Mouse (Mus musculus): Measurements from ENCODE around the gene Chat.
"Not testable (repeated sequence)": the region's sequence is repeated elsewhere in the genome, so short reads cannot be mapped to it uniquely, and the experiment has no call there.

Chat gene

DNA sequence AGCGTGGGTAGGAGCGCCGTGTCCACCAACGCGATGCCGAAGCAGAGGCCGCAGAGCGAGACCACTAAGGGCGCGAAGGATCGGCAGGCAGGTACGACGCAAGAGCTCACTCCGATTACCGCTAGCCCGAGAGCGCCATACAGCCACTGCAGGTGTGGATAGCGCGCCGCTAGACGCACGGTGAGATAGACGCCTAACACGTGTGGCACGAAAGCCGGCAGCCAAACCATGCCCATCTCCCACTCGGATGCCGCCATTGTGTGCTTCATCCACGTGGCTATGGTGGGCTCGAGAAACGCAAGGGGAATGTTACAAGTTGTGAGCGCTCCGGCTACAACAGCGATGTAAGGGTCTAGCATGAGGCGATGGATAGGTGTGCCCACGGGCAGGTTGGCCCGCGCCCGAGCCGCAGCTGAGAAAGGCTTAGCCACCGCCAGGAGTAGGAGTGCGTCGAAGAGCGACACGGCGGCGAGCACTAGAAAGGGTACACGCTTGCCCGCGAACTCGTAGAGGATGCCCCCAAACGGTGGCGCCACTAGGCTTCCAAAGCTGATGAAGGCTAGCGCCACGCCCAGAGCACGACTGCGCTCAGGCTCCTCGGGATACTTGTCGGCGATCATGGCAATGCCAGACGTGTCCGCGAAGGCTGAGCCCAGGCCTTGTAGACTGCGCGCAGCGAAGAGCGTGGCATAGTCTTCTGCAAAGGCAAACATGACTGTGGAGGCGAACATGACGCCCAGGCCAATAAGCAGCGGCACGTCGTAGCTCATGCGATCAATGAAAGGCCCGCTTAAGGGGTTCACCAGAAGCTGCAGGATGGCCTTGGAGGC lies 2.4 kb downstream of the Chat start:
- in situ Hi-C loops (cut with MboI, MseI), result no loop called here

DNA sequence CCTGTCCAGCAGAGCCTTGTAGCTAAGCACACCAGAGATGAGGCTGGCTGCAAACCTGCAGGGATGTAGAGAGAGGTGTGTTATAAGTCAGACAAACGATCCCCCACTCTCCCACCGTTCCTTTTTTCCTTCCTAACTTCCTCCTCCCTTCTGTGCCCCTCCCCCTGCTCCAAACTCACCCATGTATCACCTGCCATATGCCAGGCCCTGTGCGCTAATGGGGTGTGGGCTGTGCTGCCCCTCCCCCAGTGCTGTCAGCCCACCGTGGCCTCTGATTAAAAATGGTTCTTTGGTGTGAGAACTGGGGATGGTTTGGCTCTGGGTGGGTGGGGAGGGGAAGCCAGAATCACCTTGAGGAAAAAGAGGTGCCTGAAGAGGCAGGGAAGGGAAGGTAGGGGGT lies 13.2 kb downstream of the Chat start:
- in situ Hi-C loops (cut with MboI, MseI), result no loop called here

DNA sequence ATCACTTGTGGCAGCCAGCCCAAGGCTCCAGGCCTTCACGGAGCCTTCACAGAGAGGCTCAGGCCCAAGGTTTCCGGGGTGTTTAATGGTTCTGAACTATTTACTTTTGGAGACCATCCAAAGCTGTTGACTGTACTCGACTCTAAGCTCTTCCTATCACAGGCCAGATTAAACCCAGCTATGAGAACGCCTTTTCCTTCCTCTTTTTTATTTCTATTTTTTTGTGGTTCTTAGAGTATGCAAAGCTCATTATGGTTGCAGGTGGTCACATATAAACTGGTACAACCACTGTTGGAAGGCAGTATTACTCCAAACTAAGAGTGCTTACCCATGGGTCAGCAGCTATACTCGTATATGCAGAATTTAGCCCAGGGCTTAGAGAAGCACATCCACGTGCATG lies 18.8 kb downstream of the Chat start:
- in situ Hi-C loops (cut with MboI, MseI), result loop anchor here (5.0 kb wide), 1 partner anchor 895 kb away; no protein-coding TSS in a partner anchor

DNA sequence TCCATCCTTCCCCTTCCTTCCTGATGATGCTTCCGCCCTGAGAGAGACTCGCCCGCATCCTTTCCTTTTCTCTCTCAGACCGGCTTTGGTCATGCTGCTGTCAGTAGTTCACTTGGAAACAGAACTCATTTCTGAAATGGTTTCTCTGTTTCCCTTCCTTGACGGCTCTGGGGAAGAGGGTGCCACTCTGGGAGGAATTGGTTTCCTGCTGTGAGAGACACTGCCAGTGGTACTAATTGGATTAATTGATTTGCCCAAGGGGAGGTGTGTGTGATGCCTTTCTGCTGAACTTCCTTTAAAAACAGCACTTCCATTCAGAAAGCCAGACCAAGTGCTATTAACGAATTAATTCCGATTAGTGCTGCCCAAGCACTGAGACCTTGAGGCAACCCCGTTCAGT lies 22.3 kb downstream of the Chat start:
- in situ Hi-C loops (cut with MboI, MseI), result no loop called here

DNA sequence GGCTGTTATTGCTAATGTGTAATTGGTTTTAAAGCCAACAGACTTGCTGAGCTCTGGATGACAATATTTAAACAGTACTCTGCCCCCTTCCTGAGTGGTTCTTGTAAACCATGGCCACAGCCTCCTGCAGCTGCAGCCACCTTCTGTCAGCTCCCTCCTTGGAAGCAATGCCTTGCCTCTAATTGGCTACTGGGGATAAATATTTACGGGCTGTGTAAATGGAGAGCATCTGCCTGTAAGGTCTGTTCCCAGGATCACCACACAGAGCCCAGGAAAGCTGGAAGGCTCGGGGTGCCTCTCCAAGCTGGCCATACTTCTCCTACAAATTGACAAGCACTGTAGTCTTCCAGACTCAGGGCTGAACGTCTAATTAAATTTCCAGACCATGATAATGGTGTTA lies 26.0 kb downstream of the Chat start:
- in situ Hi-C loops (cut with MboI, MseI), result no loop called here

DNA sequence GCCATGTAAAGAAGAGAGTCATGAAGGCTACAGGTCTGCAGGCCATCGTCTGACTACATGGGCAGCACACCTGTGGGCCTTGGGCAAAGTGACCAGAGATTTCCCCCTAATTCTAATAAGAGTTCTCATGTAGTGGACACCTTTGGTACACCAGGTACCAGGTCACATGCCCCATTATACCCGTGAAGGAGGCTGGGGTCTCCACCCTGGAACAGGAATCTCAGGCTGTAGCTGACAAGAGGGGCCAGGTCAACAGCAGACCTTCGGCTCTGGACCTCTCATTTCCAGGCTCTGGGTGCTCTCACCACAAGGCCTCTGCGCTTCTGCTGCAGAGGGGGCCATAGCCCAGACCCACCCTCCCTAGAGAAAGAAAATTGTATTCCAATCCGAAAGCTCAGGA lies 26.5 kb downstream of the Chat start:
- in situ Hi-C loops (cut with MboI, MseI), result no loop called here

DNA sequence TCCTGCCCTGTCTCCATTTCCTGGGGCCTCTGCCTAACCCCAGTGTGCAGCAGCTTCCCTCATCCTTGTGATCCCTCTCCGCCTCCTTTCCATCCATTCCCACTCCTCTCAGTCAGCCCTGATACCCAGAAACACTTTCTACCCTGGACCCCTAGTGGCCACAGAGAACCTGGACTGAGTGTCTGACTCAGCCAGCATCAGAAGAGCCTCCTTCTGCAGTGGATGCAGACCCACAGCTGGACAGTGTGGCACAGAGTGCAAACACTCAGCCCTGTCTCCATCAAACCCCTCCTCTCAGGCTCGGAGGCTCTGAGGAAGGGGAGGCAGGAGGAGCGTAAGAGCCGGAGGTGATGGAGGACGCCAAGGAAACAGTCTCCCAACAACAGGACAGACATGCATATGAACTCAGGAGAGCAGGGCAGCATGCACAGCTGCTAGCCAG lies 28.4 kb downstream of the Chat start:
- in situ Hi-C loops (cut with MboI, MseI), result no loop called here

DNA sequence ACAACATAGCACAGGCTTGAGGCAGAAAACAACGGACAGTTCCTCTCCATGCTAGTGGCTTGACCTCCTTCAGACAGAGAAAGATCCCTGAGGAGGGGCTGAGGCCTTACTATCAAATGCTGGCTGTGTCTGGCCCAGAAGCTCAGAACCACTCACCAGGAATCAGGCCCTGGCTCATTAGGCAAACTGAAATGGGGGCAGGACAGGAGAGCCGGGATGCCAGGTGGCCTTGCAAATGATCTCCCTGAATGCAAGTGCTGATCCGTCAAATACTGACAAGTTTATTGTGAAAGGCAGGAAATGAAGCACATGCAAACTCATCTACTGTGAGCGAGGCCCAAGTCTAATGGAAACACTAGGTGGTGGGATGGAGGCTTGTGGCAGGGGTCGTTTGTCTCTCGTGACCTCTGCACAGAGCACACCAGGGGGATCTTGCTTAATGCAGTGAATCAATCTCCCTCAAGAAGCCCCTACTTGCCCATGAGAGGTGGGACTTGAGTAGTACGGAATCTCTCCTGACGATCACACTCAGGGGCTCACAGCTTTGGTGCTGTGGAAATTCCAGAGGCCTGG lies 36.7 kb downstream of the Chat start:
- in situ Hi-C loops (cut with MboI, MseI), result no loop called here

DNA sequence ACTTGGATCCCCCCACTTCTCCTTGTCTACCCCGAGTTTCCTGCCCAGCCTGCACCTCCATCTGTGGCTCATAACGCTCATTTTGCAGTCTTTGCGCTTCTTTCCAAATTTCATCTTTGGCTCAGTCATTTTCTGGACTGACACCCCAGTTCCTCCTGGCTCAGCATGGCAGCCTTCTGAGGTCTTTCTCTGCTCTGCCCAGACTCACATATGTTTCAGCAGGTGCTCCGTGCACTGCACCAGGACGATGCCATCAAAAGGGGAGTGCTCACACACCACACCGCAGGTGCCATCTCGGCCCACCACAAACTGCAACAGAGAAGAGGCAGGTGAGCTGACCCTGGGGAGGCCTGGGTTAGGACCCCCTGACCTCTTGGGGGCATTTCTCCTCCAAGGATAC lies 41.8 kb downstream of the Chat start:
- in situ Hi-C loops (cut with MboI, MseI), result loop anchor here (5.0 kb wide), 1 partner anchor 52 kb away; no protein-coding TSS in a partner anchor

DNA sequence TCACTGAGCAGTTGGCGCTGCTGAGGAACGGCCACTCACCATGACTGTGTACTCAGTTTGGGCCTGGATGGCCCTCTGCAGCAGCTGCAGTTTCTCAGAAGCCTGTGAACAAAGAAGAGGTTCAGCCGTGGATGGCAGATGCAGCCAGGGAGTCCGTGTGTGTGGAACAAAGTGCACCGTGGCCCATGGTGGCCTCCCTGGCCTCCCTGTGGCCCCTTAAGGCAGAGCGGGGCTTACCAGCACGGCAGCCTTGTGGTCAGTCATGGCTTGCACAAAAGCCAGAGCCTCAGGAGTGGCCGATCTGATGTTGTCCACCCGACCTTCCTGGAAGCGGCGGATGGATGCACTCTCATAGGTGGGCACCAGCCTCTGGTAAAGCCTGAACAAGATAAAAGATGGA lies 47.0 kb downstream of the Chat start:
- in situ Hi-C loops (cut with MboI, MseI), result no loop called here

DNA sequence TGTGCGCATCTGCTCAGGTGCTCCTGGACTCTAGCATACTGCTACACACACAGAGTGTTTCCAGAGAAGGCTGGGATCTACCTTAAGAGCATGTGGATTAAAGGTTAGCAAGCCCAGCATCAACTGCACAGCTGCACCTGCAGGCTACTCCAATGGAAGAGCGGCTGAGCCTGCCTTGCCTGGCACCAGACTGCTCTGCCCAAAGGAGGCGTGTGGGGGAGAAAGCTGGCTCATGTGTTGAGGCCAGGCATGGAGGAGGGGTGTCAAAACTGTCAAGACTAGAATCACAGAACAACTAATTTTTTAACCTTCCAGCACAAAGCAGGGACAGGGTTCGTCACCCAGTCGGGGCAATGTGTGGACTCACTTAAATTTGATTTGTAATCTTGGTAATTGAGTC lies 53.7 kb downstream of the Chat start:
- in situ Hi-C loops (cut with MboI, MseI), result no loop called here

DNA sequence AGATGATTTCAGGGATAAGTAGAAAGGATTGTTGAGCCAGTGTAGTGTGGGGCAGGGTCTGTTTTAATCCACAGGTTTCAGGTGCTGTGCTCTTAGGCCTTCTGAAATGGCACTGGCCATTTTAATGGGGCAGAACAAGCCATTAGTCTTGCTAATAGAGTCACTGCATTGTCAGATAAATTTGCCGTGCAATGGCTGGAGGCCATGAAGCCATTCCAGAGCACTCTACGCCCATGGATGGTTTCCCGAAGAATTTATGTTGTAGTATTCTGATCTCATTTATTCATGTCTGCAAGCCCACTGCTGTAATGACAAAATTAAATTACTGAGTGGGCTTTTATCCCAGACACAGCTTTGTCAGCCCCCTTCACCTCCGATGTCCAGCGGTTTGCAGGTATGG lies 55.7 kb downstream of the Chat start:
- in situ Hi-C loops (cut with MboI, MseI), result no loop called here

DNA sequence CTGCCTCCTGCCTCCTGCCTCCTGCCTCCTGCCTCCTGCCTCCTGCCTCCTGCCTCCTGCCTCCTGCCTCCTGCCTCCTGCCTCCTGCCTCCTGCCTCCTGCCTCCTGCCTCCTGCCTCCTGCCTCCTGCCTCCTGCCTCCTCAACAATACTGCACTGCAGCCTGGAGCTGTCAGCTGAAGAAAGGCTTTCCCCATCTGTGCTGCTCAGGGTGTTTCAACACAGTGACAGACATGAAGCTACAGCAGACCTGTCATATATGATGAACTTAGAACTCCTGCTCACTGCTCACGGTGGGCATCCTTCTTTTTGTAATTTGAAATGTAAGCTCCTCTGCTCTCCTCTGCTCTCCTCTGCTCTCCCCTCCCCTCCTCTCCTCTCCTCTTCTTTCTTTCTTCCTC lies 60.4 kb downstream of the Chat start:
- in situ Hi-C loops (cut with MboI, MseI), result not testable (repeated sequence)

DNA sequence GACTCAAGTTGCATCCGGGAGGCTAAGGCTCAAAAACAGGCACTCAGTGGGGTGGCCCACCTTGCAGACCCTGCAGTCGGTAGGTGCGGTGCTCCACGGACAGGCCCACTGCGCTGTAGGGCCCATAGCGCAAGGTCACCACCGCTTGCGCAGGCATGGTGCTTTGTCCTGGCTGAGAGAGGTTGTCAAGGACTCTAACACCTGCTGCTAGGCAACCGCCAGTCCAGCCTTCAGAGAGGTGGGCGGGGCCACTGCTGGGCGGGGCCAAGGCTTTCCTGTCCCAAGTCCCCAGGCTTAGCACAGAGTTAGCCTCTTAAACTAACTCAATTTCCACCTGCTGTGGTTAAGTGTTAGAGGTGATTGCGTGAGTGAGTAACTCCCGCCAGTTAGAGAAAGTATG lies 77.6 kb downstream of the Chat start, which contains the start of gene 1700024G13Rik:
TSS of gene 1700024G13Rik (minus strand) at position 196 of the 400 bp plus-strand sequence.
- in situ Hi-C loops (cut with MboI, MseI), result no loop called here

DNA sequence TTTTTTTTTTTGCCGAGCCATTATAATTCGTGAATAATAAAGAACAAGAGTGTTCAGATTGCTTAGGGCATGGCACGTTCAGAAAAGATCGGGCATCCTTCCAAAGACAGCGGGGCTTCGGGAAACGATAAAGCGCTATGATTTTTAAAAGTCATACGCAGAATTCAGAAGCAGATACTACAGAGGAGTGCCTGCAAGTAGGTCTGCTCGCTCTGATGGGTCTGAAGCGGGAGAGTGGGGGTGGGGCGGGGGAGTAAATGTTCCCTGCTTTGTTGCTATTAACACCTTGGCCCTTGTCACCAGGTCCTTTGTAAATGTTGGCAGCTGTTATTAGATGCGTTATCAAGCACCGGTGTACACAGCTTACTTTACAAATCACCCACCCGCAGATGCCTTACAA lies 84.2 kb downstream of the Chat start:
- in situ Hi-C loops (cut with MboI, MseI), result no loop called here

DNA sequence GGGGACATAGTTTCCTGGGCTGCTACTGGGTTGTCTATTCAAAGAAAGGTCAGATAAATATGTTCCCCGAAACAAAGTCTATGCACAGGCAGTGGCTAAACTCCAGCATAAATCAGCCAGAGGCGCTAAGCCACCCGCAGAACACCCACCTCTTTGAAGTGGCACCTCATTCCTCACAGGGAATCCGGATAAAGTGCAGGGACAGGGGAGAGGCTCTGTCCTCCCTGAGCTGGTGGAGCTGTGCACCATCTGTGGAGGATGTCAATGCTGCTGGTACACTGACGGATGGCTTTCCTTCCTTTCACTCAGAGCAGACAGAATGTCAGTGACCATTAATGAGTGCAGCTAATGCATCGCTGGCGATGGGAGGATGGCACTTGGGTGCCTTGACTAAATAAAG lies 84.7 kb downstream of the Chat start:
- in situ Hi-C loops (cut with MboI, MseI), result no loop called here

DNA sequence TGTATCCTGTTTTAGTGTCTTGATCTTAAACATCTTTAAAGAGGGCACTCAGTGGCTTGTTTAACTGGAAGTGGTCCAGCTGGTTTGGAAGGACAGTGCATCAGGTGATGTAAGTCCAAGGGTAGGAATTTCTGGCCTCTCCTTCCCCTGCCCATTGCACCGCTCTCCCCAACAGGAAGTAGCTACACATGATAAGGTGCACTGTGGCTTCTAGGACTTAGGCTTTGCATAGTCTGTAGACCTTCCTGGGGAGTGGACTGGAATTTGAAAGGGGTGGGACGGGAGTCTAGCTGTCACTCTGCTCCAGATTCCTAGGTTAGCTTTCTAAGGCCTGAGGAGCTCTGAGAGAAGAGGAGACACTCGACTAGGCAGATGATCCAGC lies 85.7 kb downstream of the Chat start:
- in situ Hi-C loops (cut with MboI, MseI), result no loop called here

DNA sequence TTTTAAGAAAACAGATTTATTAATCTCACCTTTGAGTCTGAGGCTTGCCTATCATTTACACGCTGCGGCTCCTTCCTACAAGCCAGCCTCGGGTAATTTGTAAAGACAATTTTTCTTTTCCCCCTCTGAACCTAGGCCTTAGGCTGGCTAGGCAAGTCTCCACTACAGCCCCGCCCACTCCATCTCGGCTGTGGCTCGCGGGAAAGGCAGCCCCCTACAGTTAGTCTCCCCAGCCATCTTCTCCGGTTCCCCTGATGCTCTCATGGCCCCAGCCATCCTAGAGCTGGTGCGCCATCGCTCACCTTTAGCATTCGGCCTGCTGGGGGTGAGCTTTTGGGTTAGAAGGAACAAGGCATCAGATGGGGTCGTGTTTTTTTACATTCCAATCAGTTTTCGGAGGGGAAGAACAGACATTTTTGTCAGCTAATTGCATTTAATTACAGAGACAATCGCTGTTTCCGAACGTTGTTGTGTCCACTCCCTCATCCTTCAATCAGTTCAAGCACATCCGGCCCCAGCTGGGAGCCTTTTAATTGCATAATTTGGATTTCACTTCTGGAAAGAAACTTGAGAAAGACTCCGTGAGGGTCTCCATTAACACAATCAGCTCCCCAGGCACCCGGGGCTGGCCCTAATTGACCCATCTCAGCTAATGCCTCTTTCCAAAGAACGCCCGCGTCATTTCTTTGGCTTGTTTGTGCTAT lies 86.2 kb downstream of the Chat start:
- in situ Hi-C loops (cut with MboI, MseI), result no loop called here

DNA sequence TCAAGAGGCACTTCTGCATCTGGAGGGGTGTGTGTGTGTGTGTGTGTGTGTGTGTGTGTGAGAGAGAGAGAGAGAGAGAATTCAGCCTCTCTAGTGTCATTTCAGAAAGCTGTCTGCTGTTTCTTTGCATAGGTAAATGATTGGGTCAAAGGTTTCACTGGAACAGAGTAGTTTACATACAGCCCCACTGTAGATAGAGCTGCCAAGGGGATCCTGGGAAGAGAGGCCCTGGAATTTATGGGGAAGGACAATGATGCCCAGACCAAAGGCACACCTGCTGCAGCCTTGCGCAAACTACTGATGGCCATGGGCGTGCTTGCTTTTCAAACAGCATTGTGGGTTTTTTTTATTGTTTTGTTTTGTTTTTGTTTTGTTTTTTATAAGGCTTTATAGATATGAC lies 93.3 kb downstream of the Chat start:
- in situ Hi-C loops (cut with MboI, MseI), result loop anchor here (5.0 kb wide), 1 partner anchor 50 kb away; no protein-coding TSS in a partner anchor

DNA sequence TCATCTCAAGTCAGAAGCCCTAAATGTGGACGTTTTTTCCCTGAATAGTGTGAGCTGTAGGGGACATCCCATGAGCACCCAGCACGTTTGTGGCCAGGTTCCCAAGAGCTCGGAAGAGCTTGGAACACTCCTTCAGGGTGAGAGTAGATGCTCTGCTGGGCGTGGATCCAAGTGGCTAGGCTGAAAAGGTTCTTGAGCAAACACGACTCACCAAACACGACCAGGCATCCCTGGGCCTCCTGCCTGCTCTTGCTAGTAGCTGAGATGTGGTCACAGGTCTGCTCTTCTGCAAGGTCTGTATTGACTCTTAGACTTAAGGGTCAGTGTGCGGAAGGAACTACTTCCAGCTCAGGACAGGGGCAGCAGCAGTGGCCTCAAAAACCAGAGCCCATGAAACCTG lies 96.0 kb downstream of the Chat start:
- in situ Hi-C loops (cut with MboI, MseI), result loop anchor here (5.0 kb wide), 1 partner anchor 53 kb away; no protein-coding TSS in a partner anchor

DNA sequence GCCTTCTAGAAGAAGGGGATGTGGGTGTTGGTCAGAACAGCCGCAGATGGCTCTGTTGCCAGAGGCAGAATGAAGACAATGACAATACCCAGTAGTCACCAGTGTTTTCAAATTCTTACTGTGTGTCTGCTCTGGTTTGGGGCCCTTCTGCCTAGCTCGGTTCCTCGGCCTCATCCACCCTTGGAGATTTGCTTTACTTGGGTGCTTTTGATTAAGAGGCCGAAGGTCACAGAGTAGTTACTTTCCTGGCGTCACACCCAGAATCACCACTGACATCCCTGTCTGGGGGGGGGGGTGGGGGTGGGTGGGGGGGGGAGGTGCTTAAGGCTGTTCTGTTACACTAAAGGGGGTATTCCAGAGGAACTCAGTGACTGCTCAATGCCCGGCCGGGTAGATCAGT lies 101.4 kb downstream of the Chat start:
- in situ Hi-C loops (cut with MboI, MseI), result no loop called here

Data from regulatory T cell (primary cell).